Mouse (Mus musculus) lung, embryonic 15.5 days (tissue): ENCODE results near the gene Tub. TPM values are rescaled to one million over a fixed set of nuclear protein-coding genes. Genes with fewer than 3 reads are reported as not detected.

Source experiments
- ATAC-seq: fragments of 200-750 bp; cut with Nextera tagmentation; 2 replicates; pipeline ENCODE4 v1.8.0; 2017; ENCODE audit warnings: moderate number of reproducible peaks, borderline replicate concordance; ENCODE audit not compliant: low FRiP score, low TSS enrichment; ENCODE audit errors: extremely low read depth
- H3K27ac ChIP-seq: fragments of 300-500 bp; sonication (generic); 2 replicates; pipeline ENCODE4 v1.5.1; 2015; ENCODE audit warnings: moderate library complexity, mild to moderate bottlenecking, inconsistent platforms
- H3K27me3 ChIP-seq: fragments of 300-500 bp; sonication (generic); 2 replicates; pipeline ENCODE4 v1.6.1; 2015; ENCODE audit warnings: inconsistent platforms
- H3K36me3 ChIP-seq: fragments of 300-500 bp; sonication (generic); 2 replicates; pipeline ENCODE4 v1.6.1; 2015; ENCODE audit warnings: inconsistent platforms
- H3K4me1 ChIP-seq: fragments of 300-500 bp; sonication (generic); 2 replicates; pipeline ENCODE4 v1.6.1; 2015; ENCODE audit warnings: inconsistent platforms
- H3K4me2 ChIP-seq: fragments of 300-500 bp; sonication (generic); 2 replicates; pipeline ENCODE4 v1.6.1; 2015; ENCODE audit warnings: inconsistent platforms, mild to moderate bottlenecking, moderate library complexity
- H3K4me3 ChIP-seq: fragments of 300-500 bp; sonication (generic); 2 replicates; pipeline ENCODE4 v1.5.1; 2015; ENCODE audit warnings: mild to moderate bottlenecking, inconsistent platforms
- H3K9ac ChIP-seq: fragments of 300-500 bp; sonication (generic); 2 replicates; pipeline ENCODE4 v1.6.1; 2015; ENCODE audit warnings: inconsistent platforms
- H3K9me3 ChIP-seq: fragments of 300-500 bp; sonication (generic); 2 replicates; pipeline ENCODE4 v1.6.1; 2016; ENCODE audit warnings: inconsistent platforms
- WGBS: fragments of 180-500 bp; shearing (Covaris S2); methylation state at CpG from one replicate; pipeline ENCODE4 v1.1.7; 2015; 5-methylcytosine and 5-hydroxymethylcytosine counted together
- polyA plus RNA-seq: library from polyadenylated mRNA; unstranded; fragments of >200 nt; fragmentation: Nextera tagmentation; extraction: Ambion mirVana; gene quantifications from 2 replicates; pipeline ENCODE4 v1.2.1, GENCODE M21; 2015

The Tub gene
- polyA plus RNA-seq, 1 experiment from 2014 or later: 1.8 TPM

- H3K36me3 ChIP-seq: peaks cover 9% of the 10 kb centered on the region; the same call in 1 of the 2 replicates
- ATAC-seq: no peak
- peaks cover 13% of the 10 kb centered on the region for H3K4me1 ChIP-seq
- H3K9ac ChIP-seq: no peak overlapping the region
- no peak overlapping the region for H3K4me3 ChIP-seq
- no peak overlapping the region for H3K4me2 ChIP-seq
- H3K27me3 ChIP-seq: peaks cover 44% of the 10 kb centered on the region
- H3K9me3 ChIP-seq: no peaks in the 10 kb centered on the region
- no peak overlapping the region for H3K27ac ChIP-seq
Observed at GRCm38 (mm10) chr7:108948611-108949010, 1.5 kb upstream of the Tub start.

- Histone ChIP-seq H3K9ac (no peak overlapping the region), H3K27ac (no peak overlapping the region), H3K4me3 (no peak overlapping the region), H3K27me3 (peaks cover 44% of the 10 kb centered on the region), H3K4me1 (peaks cover 13% of the 10 kb centered on the region), H3K4me2 (no peak overlapping the region), H3K36me3 (peaks cover 6% of the 10 kb centered on the region; the same call in 1 of the 2 replicates), H3K9me3 (no peaks in the 10 kb centered on the region)
- WGBS: 32% methylated on average over 2 of the region's 2 CpGs
- ATAC-seq: no peak
Observed at GRCm38 (mm10) chr7:108949301-108949700, 837 bp upstream of the Tub start.

- WGBS: under 1% methylated on average over 52 of the region's 52 CpGs
- Histone ChIP-seq H3K27ac (no peak overlapping the region), H3K27me3 (peaks cover 44% of the 10 kb centered on the region), H3K36me3 (no peaks in the 10 kb centered on the region; the same call in 1 of the 2 replicates), H3K9me3 (no peaks in the 10 kb centered on the region), H3K4me1 (peaks cover 13% of the 10 kb centered on the region), H3K9ac (0 out of 2 replicates have a peak overlapping the region, but pooled peaks have one; percentile 5), H3K4me2 (peak overlapping the region; percentile 85), H3K4me3 (peak overlapping the region; percentile 42)
- ATAC-seq: peak; percentile 10; the same call in 1 of the 2 replicates
Observed at GRCm38 (mm10) chr7:108950762-108951331, 709 bp downstream of the Tub start.

DNA sequence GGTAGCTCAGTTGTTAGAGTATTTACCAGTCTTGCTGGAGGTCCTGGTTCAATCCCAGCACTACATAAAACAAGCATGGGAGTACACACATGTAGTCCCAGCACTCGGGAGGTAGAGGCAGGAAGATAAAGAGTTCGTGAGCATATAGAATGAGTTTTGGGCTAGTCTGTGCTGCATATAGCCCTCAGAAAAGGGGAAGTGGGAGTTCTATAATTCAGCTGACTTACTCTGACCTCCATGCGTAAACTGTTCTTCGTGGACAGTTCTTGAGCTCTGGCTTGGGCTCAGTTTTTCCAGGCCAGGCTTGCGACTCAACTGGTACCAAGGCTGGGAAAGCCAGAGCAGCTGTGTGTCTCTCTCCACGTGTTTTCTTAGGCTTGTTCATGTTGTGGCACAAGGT is 2.7 kb downstream of the Tub start:
- Histone ChIP-seq H3K27me3 (peaks cover 44% of the 10 kb centered on the region), H3K9ac (no peak overlapping the region), H3K27ac (no peak overlapping the region), H3K4me2 (no peak overlapping the region), H3K4me1 (peaks cover 13% of the 10 kb centered on the region), H3K36me3 (no peaks in the 10 kb centered on the region), H3K9me3 (no peaks in the 10 kb centered on the region), H3K4me3 (no peak overlapping the region)
- 73% methylated on average over 6 of the region's 6 CpGs for WGBS
- ATAC-seq: no peak

DNA sequence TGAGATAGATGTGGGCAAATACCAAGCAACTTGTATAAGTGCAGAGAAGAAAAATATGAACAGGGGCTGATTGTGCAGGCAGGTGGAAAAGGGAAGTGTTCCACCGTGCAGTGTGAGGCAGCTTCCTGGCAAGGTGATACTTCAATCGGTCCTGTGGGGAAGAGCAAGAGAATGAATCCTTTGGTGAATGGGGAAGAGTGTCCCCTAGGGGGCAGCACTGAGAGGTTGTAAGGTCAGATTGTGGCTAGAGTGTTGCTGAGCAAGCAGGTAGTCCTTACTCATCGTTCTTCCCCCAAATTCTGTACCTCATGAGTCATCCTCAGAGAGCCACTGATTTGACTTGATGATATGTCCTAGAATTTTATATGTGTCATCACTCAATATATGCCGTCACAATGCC is 4.0 kb downstream of the Tub start:
- Histone ChIP-seq H3K4me1 (peaks cover 13% of the 10 kb centered on the region), H3K27me3 (peaks cover 42% of the 10 kb centered on the region), H3K4me3 (no peak overlapping the region), H3K36me3 (no peaks in the 10 kb centered on the region), H3K9ac (no peak overlapping the region), H3K4me2 (no peak overlapping the region), H3K9me3 (no peaks in the 10 kb centered on the region), H3K27ac (no peak overlapping the region)
- WGBS: 46% methylated on average over 4 of the region's 4 CpGs
- ATAC-seq: no peak

DNA sequence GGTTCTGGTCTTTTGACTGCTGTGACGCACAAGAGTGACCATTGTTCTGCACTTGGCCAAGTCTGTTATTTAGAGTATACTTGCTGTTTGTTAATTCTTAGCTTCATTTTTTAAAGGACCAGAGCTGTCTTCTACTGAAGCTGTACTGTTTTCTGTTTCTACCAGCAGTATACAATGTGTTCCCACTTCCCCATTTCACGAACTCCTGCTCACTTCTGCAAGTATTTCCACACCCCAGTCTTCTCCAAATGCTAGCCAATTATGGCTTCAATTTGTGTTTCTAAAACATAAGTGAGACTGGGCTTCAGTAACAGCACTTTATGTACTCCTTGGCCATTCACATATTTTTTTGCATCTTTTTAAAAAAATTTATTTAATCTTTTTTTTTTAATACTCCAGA is 7.6 kb downstream of the Tub start:
- no peak overlapping the region for H3K4me3 ChIP-seq
- H3K4me1 ChIP-seq: no peaks in the 10 kb centered on the region
- H3K27ac ChIP-seq: no peak overlapping the region
- H3K36me3 ChIP-seq: no peaks in the 10 kb centered on the region
- 67% methylated on average over 2 of the region's 2 CpGs for WGBS
- H3K9me3 ChIP-seq: no peaks in the 10 kb centered on the region
- peaks cover 6% of the 10 kb centered on the region; the same call in 1 of the 2 replicates for H3K27me3 ChIP-seq
- ATAC-seq: no peak
- no peak overlapping the region for H3K9ac ChIP-seq
- H3K4me2 ChIP-seq: no peak overlapping the region

DNA sequence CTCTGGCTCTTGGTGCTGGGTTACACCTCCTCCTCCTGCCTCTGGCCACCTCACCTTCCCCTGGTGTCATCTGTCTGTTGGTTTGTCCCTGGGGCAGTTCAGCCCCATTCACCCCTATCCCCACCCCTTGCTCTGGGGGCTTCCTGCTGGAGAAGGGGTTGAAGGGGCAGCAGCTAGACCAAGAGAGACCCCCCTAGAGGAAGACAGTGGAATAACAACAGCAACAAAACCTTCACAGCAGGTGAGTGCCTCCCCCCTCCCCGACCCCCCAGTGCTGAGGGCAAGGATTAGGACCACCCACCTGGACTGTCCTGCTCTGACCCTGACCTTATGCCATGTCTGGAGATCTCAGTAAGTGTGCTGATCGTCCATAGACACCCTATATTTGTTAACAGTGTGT is 15.8 kb downstream of the Tub start:
- no peaks in the 10 kb centered on the region for H3K27me3 ChIP-seq
- no peak overlapping the region for H3K9ac ChIP-seq
- H3K4me2 ChIP-seq: no peak overlapping the region
- H3K9me3 ChIP-seq: no peaks in the 10 kb centered on the region
- no peak for ATAC-seq
- no peak overlapping the region for H3K27ac ChIP-seq
- 23% methylated on average over 2 of the region's 2 CpGs for WGBS
- no peaks in the 10 kb centered on the region for H3K36me3 ChIP-seq
- H3K4me1 ChIP-seq: no peaks in the 10 kb centered on the region
- no peak overlapping the region for H3K4me3 ChIP-seq

GRCm38 (mm10) chr7:108966742-108967362 is 16.7 kb downstream of the Tub start:
- peak; percentile 62; the same call in 1 of the 2 replicates for ATAC-seq
- WGBS: 22% methylated on average over 7 of the region's 7 CpGs

GRCm38 (mm10) chr7:108968201-108968600 is 18.1 kb downstream of the Tub start:
- 26% methylated on average over 6 of the region's 6 CpGs for WGBS

More at GRCm38 (mm10) chr7:108966742-108967362, 16.7 kb downstream of the Tub start:
- Histone ChIP-seq H3K27ac (no peak overlapping the region), H3K9ac (no peak overlapping the region), H3K4me2 (no peak overlapping the region), H3K4me1 (no peaks in the 10 kb centered on the region), H3K36me3 (no peaks in the 10 kb centered on the region), H3K9me3 (no peaks in the 10 kb centered on the region), H3K27me3 (no peaks in the 10 kb centered on the region), H3K4me3 (no peak overlapping the region)

DNA sequence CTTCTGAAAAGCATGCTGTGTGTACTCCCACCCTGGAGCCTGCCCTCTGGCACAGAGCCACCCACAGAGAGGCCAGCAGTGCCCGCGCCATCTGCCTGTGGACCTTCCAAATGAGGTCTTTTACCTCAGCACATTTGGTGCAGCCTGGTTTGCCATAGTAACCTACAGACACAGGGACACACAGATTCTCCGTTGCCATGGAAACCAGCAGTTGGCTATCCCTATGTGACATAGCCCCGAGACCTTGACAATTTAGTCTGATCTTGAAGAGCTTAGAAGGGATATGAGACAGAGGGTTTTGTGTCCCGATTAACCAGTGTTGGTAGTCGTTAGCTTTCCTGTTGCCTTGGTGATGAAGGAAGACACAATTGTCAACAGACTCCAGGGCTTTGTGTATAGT is 22.1 kb downstream of the Tub start:
- Histone ChIP-seq H3K27ac (no peak overlapping the region), H3K4me2 (no peak overlapping the region), H3K4me1 (no peaks in the 10 kb centered on the region), H3K4me3 (no peak overlapping the region), H3K36me3 (no peaks in the 10 kb centered on the region), H3K9me3 (no peaks in the 10 kb centered on the region), H3K27me3 (no peaks in the 10 kb centered on the region), H3K9ac (no peak overlapping the region)
- no peak for ATAC-seq
- 59% methylated on average over 6 of the region's 6 CpGs for WGBS

More at GRCm38 (mm10) chr7:108968201-108968600, 18.1 kb downstream of the Tub start:
- Histone ChIP-seq H3K4me1 (no peaks in the 10 kb centered on the region), H3K27ac (no peak overlapping the region), H3K4me2 (no peak overlapping the region), H3K36me3 (no peaks in the 10 kb centered on the region), H3K9ac (no peak overlapping the region), H3K27me3 (no peaks in the 10 kb centered on the region), H3K9me3 (no peaks in the 10 kb centered on the region), H3K4me3 (no peak overlapping the region)
- no peak for ATAC-seq

GRCm38 (mm10) chr7:108985934-108986708 is 36.0 kb downstream of the Tub start:
- H3K27me3 ChIP-seq: no peaks in the 10 kb centered on the region
- no peak overlapping the region for H3K27ac ChIP-seq
- H3K36me3 ChIP-seq: no peaks in the 10 kb centered on the region
- no peak overlapping the region for H3K4me3 ChIP-seq
- no peaks in the 10 kb centered on the region for H3K4me1 ChIP-seq
- H3K9ac ChIP-seq: no peak overlapping the region
- no peaks in the 10 kb centered on the region for H3K9me3 ChIP-seq
- 64% methylated on average over 2 of the region's 3 CpGs for WGBS
- peak; percentile 85 for ATAC-seq
- H3K4me2 ChIP-seq: no peak overlapping the region

DNA sequence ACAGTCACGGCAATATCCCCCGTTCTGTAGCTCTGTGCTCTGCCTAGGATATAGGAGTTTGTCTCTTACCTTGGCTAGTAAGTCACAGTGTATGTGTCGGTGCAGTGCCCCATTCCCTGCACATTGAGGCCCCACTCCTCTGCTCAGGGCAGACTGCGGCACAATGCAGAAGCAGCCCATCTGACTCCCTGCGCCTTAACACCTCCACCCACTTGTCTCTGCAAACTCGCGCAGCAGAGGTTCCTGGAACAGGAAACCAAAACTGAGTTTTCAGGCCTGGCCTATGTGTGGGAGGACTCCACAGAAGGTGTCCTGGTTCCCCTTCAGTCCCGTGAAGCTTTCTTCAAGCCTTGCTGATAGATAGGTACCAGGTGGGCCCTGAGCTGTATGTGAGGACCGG is 41.1 kb downstream of the Tub start:
- H3K27me3 ChIP-seq: no peaks in the 10 kb centered on the region
- H3K9ac ChIP-seq: no peak overlapping the region
- H3K4me3 ChIP-seq: no peak overlapping the region
- WGBS: 76% methylated on average over 9 of the region's 9 CpGs
- no peak overlapping the region for H3K27ac ChIP-seq
- no peaks in the 10 kb centered on the region for H3K9me3 ChIP-seq
- H3K36me3 ChIP-seq: no peaks in the 10 kb centered on the region
- ATAC-seq: no peak
- peaks cover 3% of the 10 kb centered on the region; the same call in 1 of the 2 replicates for H3K4me1 ChIP-seq
- no peak overlapping the region for H3K4me2 ChIP-seq
